Mouse (Mus musculus): ENCODE results near the gene Aldh3b1. TPM values are rescaled to one million over a fixed set of nuclear protein-coding genes. Genes with fewer than 3 reads are reported as not detected.

The Aldh3b1 gene
- polyA plus RNA-seq, 1 experiment from 2014 or later: 16.1 TPM

- Histone ChIP-seq H3K9ac (ENCODE audit: low read depth, low read length) (peak within 1 kb of the TSS; percentile 58), H3K4me1 (replicated peaks; ENCODE audit: control insufficient read depth, insufficient read depth, low read length) (0 out of 2 replicates have a peak, but pooled peaks cover under 1% of the 10 kb centered on the region), H3K27me3 (replicated peaks; ENCODE audit: control insufficient read depth, insufficient read depth, low read length) (no peaks in the 10 kb centered on the region), H3K9me3 (ENCODE audit: control insufficient read depth) (no peaks in the 10 kb centered on the region), H3K4me3 (ENCODE audit: low read depth, low read length) (peak within 1 kb of the TSS; percentile 64), H3K27ac (ENCODE audit: low read depth, low read length) (peak within 1 kb of the TSS; percentile 70), H3K4me2 (replicated peaks; ENCODE audit: low read depth) (peak within 1 kb of the TSS; percentile 93), H3K36me3 (ENCODE audit: control insufficient read depth, insufficient read depth) (no peaks in the 10 kb centered on the region)
- TF ChIP-seq CTCF (IDR thresholded peaks at IDR 0.05; ENCODE audit: low read depth): 0 out of 2 replicates have a peak, but pooled peaks have one; percentile 1
- ATAC-seq: peak; percentile 88
- WGBS: 8% methylated on average over 42 of the region's 42 CpGs
These were observed 5.7 kb upstream of the Aldh3b1 start, which contains the start of gene Unc93b1 for GRCm38 (mm10) chr19:3935032-3935895. Gene Unc93b1 (plus strand): TSS chr19:3935186.

- H3K4me1 ChIP-seq (replicated peaks; ENCODE audit: control insufficient read depth, insufficient read depth, low read length): peaks cover 11% of the 10 kb centered on the region; the same call in 1 of the 2 replicates
- WGBS: 91% methylated on average over 9 of the region's 9 CpGs
- H3K27ac ChIP-seq (ENCODE audit: low read depth, low read length): no peak overlapping the region
- no peak overlapping the region for H3K4me3 ChIP-seq (ENCODE audit: low read depth, low read length)
- no peak overlapping the region for H3K9ac ChIP-seq (ENCODE audit: low read depth, low read length)
- no peak overlapping the region for H3K4me2 ChIP-seq (replicated peaks; ENCODE audit: low read depth)
- H3K36me3 ChIP-seq (ENCODE audit: control insufficient read depth, insufficient read depth): no peaks in the 10 kb centered on the region; the same call in 1 of the 2 replicates
- no peak for TF ChIP-seq CTCF (IDR thresholded peaks at IDR 0.05; ENCODE audit: low read depth)
- no peaks in the 10 kb centered on the region for H3K9me3 ChIP-seq (ENCODE audit: control insufficient read depth)
- no peak for ATAC-seq
- no peaks in the 10 kb centered on the region for H3K27me3 ChIP-seq (replicated peaks; ENCODE audit: control insufficient read depth, insufficient read depth, low read length)
These were observed 2.1 kb upstream of the Aldh3b1 start for GRCm38 (mm10) chr19:3931716-3932115.

GRCm38 (mm10) chr19:3930262-3931057 is 852 bp upstream of the Aldh3b1 start:
- Histone ChIP-seq H3K4me3 (ENCODE audit: low read depth, low read length) (no peak overlapping the region), H3K27ac (ENCODE audit: low read depth, low read length) (peak overlapping the region; percentile 55; the same call in 1 of the 2 replicates), H3K9me3 (ENCODE audit: control insufficient read depth) (no peaks in the 10 kb centered on the region), H3K9ac (ENCODE audit: low read depth, low read length) (no peak overlapping the region), H3K4me1 (replicated peaks; ENCODE audit: control insufficient read depth, insufficient read depth, low read length) (peaks cover 15% of the 10 kb centered on the region; the same call in 1 of the 2 replicates), H3K4me2 (replicated peaks; ENCODE audit: low read depth) (no peak overlapping the region), H3K27me3 (replicated peaks; ENCODE audit: control insufficient read depth, insufficient read depth, low read length) (no peaks in the 10 kb centered on the region), H3K36me3 (ENCODE audit: control insufficient read depth, insufficient read depth) (no peaks in the 10 kb centered on the region; the same call in 1 of the 2 replicates)
- TF ChIP-seq CTCF (IDR thresholded peaks at IDR 0.05; ENCODE audit: low read depth): no peak
- ATAC-seq: no peak
- 70% methylated on average over 21 of the region's 21 CpGs for WGBS

- H3K4me2 ChIP-seq (replicated peaks; ENCODE audit: low read depth): peak overlapping the region; percentile 51; the same call in 1 of the 2 replicates
- H3K9me3 ChIP-seq (ENCODE audit: control insufficient read depth): no peaks in the 10 kb centered on the region
- ATAC-seq: no peak
- 0 out of 2 replicates have a peak overlapping the region, but pooled peaks have one; percentile 55 for H3K27ac ChIP-seq (ENCODE audit: low read depth, low read length)
- no peaks in the 10 kb centered on the region; the same call in 1 of the 2 replicates for H3K36me3 ChIP-seq (ENCODE audit: control insufficient read depth, insufficient read depth)
- H3K4me3 ChIP-seq (ENCODE audit: low read depth, low read length): no peak overlapping the region
- no peak overlapping the region for H3K9ac ChIP-seq (ENCODE audit: low read depth, low read length)
- peaks cover 15% of the 10 kb centered on the region; the same call in 1 of the 2 replicates for H3K4me1 ChIP-seq (replicated peaks; ENCODE audit: control insufficient read depth, insufficient read depth, low read length)
- no peaks in the 10 kb centered on the region for H3K27me3 ChIP-seq (replicated peaks; ENCODE audit: control insufficient read depth, insufficient read depth, low read length)
- TF ChIP-seq CTCF (IDR thresholded peaks at IDR 0.05; ENCODE audit: low read depth): no peak
- 79% methylated on average over 4 of the region's 4 CpGs for WGBS
These were observed 829 bp downstream of the Aldh3b1 start for GRCm38 (mm10) chr19:3928779-3929178.

GRCm38 (mm10) chr19:3927989-3928388 is 1.6 kb downstream of the Aldh3b1 start:
- WGBS: 89% methylated on average over 4 of the region's 4 CpGs
- Histone ChIP-seq H3K36me3 (ENCODE audit: control insufficient read depth, insufficient read depth) (no peaks in the 10 kb centered on the region; the same call in 1 of the 2 replicates), H3K27me3 (replicated peaks; ENCODE audit: control insufficient read depth, insufficient read depth, low read length) (no peaks in the 10 kb centered on the region), H3K27ac (ENCODE audit: low read depth, low read length) (no peak overlapping the region), H3K4me1 (replicated peaks; ENCODE audit: control insufficient read depth, insufficient read depth, low read length) (peaks cover 15% of the 10 kb centered on the region; the same call in 1 of the 2 replicates), H3K4me3 (ENCODE audit: low read depth, low read length) (no peak overlapping the region), H3K9me3 (ENCODE audit: control insufficient read depth) (no peaks in the 10 kb centered on the region), H3K9ac (ENCODE audit: low read depth, low read length) (no peak overlapping the region), H3K4me2 (replicated peaks; ENCODE audit: low read depth) (no peak overlapping the region)
- no peak for TF ChIP-seq CTCF (IDR thresholded peaks at IDR 0.05; ENCODE audit: low read depth)
- ATAC-seq: no peak

- Histone ChIP-seq H3K9ac (ENCODE audit: low read depth, low read length) (no peak overlapping the region), H3K36me3 (ENCODE audit: control insufficient read depth, insufficient read depth) (no peaks in the 10 kb centered on the region; the same call in 1 of the 2 replicates), H3K9me3 (ENCODE audit: control insufficient read depth) (no peaks in the 10 kb centered on the region), H3K4me2 (replicated peaks; ENCODE audit: low read depth) (no peak overlapping the region), H3K27ac (ENCODE audit: low read depth, low read length) (no peak overlapping the region), H3K27me3 (replicated peaks; ENCODE audit: control insufficient read depth, insufficient read depth, low read length) (no peaks in the 10 kb centered on the region), H3K4me1 (replicated peaks; ENCODE audit: control insufficient read depth, insufficient read depth, low read length) (peaks cover 18% of the 10 kb centered on the region; the same call in 1 of the 2 replicates), H3K4me3 (ENCODE audit: low read depth, low read length) (no peak overlapping the region)
- 65% methylated on average over 6 of the region's 6 CpGs for WGBS
- no peak for TF ChIP-seq CTCF (IDR thresholded peaks at IDR 0.05; ENCODE audit: low read depth)
- ATAC-seq: no peak
These were observed 2.9 kb downstream of the Aldh3b1 start for GRCm38 (mm10) chr19:3926685-3927084.
